ENCODE assay signal across 8 mouse cellular contexts in genomic region chr11:58097621-58098365, GRCm38 (mm10). TPM values are rescaled to one million over a fixed set of nuclear protein-coding genes. Genes with fewer than 3 reads are reported as not detected.
DNase-seq lines count a peak whose midpoint lies in the region; ATAC-seq lines count a peak whose summit lies in the region.

No protein-coding gene starts in this region.

- peak overlapping the region; percentile 47 for H3K4me3 ChIP-seq in heart, embryonic 11.5 days (ENCODE audit: low read depth, low read length)
- H3K4me3 ChIP-seq in forebrain, embryonic 14.5 days (ENCODE audit: low read depth, low read length): peak overlapping the region; percentile 22
- H3K4me3 ChIP-seq in kidney, embryonic 15.5 days (replicated peaks): peak overlapping the region; percentile 44

- H3K9me3 ChIP-seq in heart, embryonic 11.5 days (replicated peaks; ENCODE audit: control insufficient read depth, low read length): no peaks in the 10 kb centered on the region
- H3K9me3 ChIP-seq in forebrain, embryonic 14.5 days (replicated peaks; ENCODE audit: control insufficient read depth, low read length): no peaks in the 10 kb centered on the region
- no peaks in the 10 kb centered on the region for H3K9me3 ChIP-seq in kidney, embryonic 15.5 days (replicated peaks)

- H3K4me1 ChIP-seq in heart, embryonic 11.5 days (ENCODE audit: control insufficient read depth, insufficient read depth, low read length): peaks cover 7% of the 10 kb centered on the region
- no peaks in the 10 kb centered on the region for H3K4me1 ChIP-seq in forebrain, embryonic 14.5 days (ENCODE audit: control insufficient read depth, insufficient read depth, low read length)
- peaks cover 21% of the 10 kb centered on the region for H3K4me1 ChIP-seq in kidney, embryonic 15.5 days

- no peak for DNase-seq in heart, adult 8-10 months (ENCODE audit: low spot score)
- peak; percentile 51 for DNase-seq in adrenal gland, adult 2 months
- DNase-seq in forebrain, embryonic 14.5 days (ENCODE audit: low spot score): no peak
- DNase-seq in thymus, postnatal 0 days (ENCODE audit: low spot score): peak; percentile 46
- DNase-seq in T-cell, adult 2 months (ENCODE audit: low spot score): no peak

- WGBS in heart, embryonic 11.5 days (ENCODE audit: insufficient replicate concordance): 2% methylated on average over 31 of the region's 38 CpGs
- 2% methylated on average over 28 of the region's 38 CpGs for WGBS in forebrain, embryonic 14.5 days
- WGBS in kidney, embryonic 15.5 days: 1% methylated on average over 32 of the region's 38 CpGs

- peak overlapping the region; percentile 54; the same call in 1 of the 2 replicates for H3K9ac ChIP-seq in heart, embryonic 11.5 days (ENCODE audit: low read depth, low read length)
- H3K9ac ChIP-seq in forebrain, embryonic 14.5 days (ENCODE audit: low read length): peak overlapping the region; percentile 25; the same call in 1 of the 2 replicates
- peak overlapping the region; percentile 35; the same call in 1 of the 2 replicates for H3K9ac ChIP-seq in kidney, embryonic 15.5 days

- H3K36me3 ChIP-seq in heart, embryonic 11.5 days (ENCODE audit: control insufficient read depth, insufficient read depth, low read length): no peaks in the 10 kb centered on the region
- no peaks in the 10 kb centered on the region for H3K36me3 ChIP-seq in forebrain, embryonic 14.5 days (ENCODE audit: control insufficient read depth, insufficient read depth, low read length)
- H3K36me3 ChIP-seq in kidney, embryonic 15.5 days: no peaks in the 10 kb centered on the region

- peaks cover 3% of the 10 kb centered on the region; the same call in 1 of the 2 replicates for H3K27me3 ChIP-seq in heart, embryonic 11.5 days (ENCODE audit: control insufficient read depth, insufficient read depth, low read length)
- 0 out of 2 replicates have a peak, but pooled peaks cover 7% of the 10 kb centered on the region for H3K27me3 ChIP-seq in forebrain, embryonic 14.5 days (replicated peaks; ENCODE audit: control insufficient read depth, insufficient read depth, low read length)
- 0 out of 2 replicates have a peak, but pooled peaks cover 10% of the 10 kb centered on the region for H3K27me3 ChIP-seq in kidney, embryonic 15.5 days

- peak overlapping the region; percentile 79 for H3K4me2 ChIP-seq in heart, embryonic 11.5 days
- H3K4me2 ChIP-seq in forebrain, embryonic 14.5 days (ENCODE audit: low read length): peak overlapping the region; percentile 52
- H3K4me2 ChIP-seq in kidney, embryonic 15.5 days: peak overlapping the region; percentile 83

- 0 out of 2 replicates have a peak, but pooled peaks have one; percentile 53 for ATAC-seq in heart, embryonic 11.5 days (replicated peaks; ENCODE audit: insufficient number of reproducible peaks, low FRiP score, low TSS enrichment)
- no peak for ATAC-seq in forebrain, embryonic 14.5 days
- ATAC-seq in kidney, embryonic 15.5 days (replicated peaks; ENCODE audit: low FRiP score): peak; percentile 47
- ATAC-seq in megakaryocyte progenitor cell, adult 5-6 weeks (replicated peaks; ENCODE audit: poor library complexity): peak; percentile 44

- H3K27ac ChIP-seq in heart, embryonic 11.5 days (ENCODE audit: low read depth, low read length): no peak overlapping the region
- no peak overlapping the region for H3K27ac ChIP-seq in forebrain, embryonic 14.5 days (ENCODE audit: low read depth, low read length)
- no peak overlapping the region for H3K27ac ChIP-seq in kidney, embryonic 15.5 days

RNA-seq across cellular contexts. Expression of gene Gm12248, which starts 4.9 kb away (rescaled TPM):
- polyA plus RNA-seq in heart, embryonic 11.5 days (2014; fragmentation: Nextera tagmentation; extraction: Ambion mirVana): not detected in 2 replicates
- not detected for total RNA-seq in heart, adult 8-10 months (2022)
- 1 to 10 TPM in 1 of 2 experiments, not detected in 1; 3.9 TPM for total RNA-seq in adrenal gland, adult 2 months (2021)
- polyA plus RNA-seq in adrenal gland, adult 2 months (2012; rRNA removed): 2.9 and 4.4 TPM in 2 replicates
- polyA plus RNA-seq in forebrain, embryonic 14.5 days (2014; fragmentation: Nextera tagmentation; extraction: Ambion mirVana): not detected in 2 replicates
- 0.21 TPM in 1 of 2 replicates, not detected in the other for polyA plus RNA-seq in kidney, embryonic 15.5 days (2015; fragmentation: Nextera tagmentation; extraction: Ambion mirVana)
- total RNA-seq in megakaryocyte progenitor cell, adult 5-6 weeks (2015): not detected in 2 replicates
- not detected in 2 replicates for total RNA-seq in megakaryocyte progenitor cell, adult 5-6 weeks (2017)
- 0.12 and 0.38 TPM in 2 replicates for polyA plus RNA-seq in thymus, postnatal 0 days (2015; fragmentation: Nextera tagmentation; extraction: Ambion mirVana)

RNA-seq across cellular contexts. Expression of gene Cnot8, which starts 6.2 kb away (rescaled TPM):
- 67.0 and 83.1 TPM in 2 replicates for polyA plus RNA-seq in heart, embryonic 11.5 days (2014; fragmentation: Nextera tagmentation; extraction: Ambion mirVana)
- total RNA-seq in heart, adult 8-10 months (2022): 10 to 100 TPM; 34.2 to 36.4 (median 35.8) TPM
- 10 to 100 TPM; 46.7 to 49.6 TPM for total RNA-seq in adrenal gland, adult 2 months (2021)
- polyA plus RNA-seq in adrenal gland, adult 2 months (2012; rRNA removed): 25.3 and 29.8 TPM in 2 replicates
- 136 and 146 TPM in 2 replicates for polyA plus RNA-seq in forebrain, embryonic 14.5 days (2014; fragmentation: Nextera tagmentation; extraction: Ambion mirVana)
- 85.7 and 89.9 TPM in 2 replicates for polyA plus RNA-seq in kidney, embryonic 15.5 days (2015; fragmentation: Nextera tagmentation; extraction: Ambion mirVana)
- 68.2 and 73.9 TPM in 2 replicates for total RNA-seq in megakaryocyte progenitor cell, adult 5-6 weeks (2015)
- total RNA-seq in megakaryocyte progenitor cell, adult 5-6 weeks (2017): 113 and 114 TPM in 2 replicates
- polyA plus RNA-seq in thymus, postnatal 0 days (2015; fragmentation: Nextera tagmentation; extraction: Ambion mirVana): 155 TPM in 2 replicates

Comparison
In these comparisons a context has a peak if more than half of its experiments do, and no peak if none do; other contexts are left out.
1. DNase-seq: peak in adrenal gland, adult 2 months (single experiment) and thymus, postnatal 0 days (single experiment); none in heart, adult 8-10 months (single experiment), forebrain, embryonic 14.5 days (single experiment) and T-cell, adult 2 months (single experiment).
2. Peak in every context shown above with its lines, with median percentiles within 50 percentile points of each other: H3K4me2 ChIP-seq, H3K4me3 ChIP-seq and H3K9ac ChIP-seq.